Mouse (Mus musculus) small intestine, adult 2 months (tissue): Measurements from ENCODE around the gene Hbb-y. TPM values are rescaled to one million over a fixed set of nuclear protein-coding genes. Genes with fewer than 3 reads are reported as not detected.
"Not testable (repeated sequence)": the region's sequence is repeated elsewhere in the genome, so short reads cannot be mapped to it uniquely, and the experiment has no call there.

Experiments used
- H3K27ac ChIP-seq: fragments of 200-500 bp; 2 replicates; pipeline ENCODE4 v1.5.1; 2012; ENCODE audit warnings: low read depth, low read length, control low read depth, inconsistent platforms; ENCODE audit not compliant: insufficient read depth
- H3K27me3 ChIP-seq: fragments of 200-500 bp; 2 replicates; pipeline ENCODE4 v1.6.1; 2012; ENCODE audit warnings: mild to moderate bottlenecking, moderate library complexity, low read length, inconsistent platforms; ENCODE audit not compliant: control insufficient read depth, insufficient read depth
- H3K36me3 ChIP-seq: fragments of 200-500 bp; 2 replicates; pipeline ENCODE4 v1.6.1; 2012; ENCODE audit warnings: mild to moderate bottlenecking, low read length, control low read depth, inconsistent platforms; ENCODE audit not compliant: control insufficient read depth, insufficient read depth
- H3K4me1 ChIP-seq: fragments of 200-500 bp; 2 replicates; pipeline ENCODE4 v1.6.1; 2012; ENCODE audit warnings: low read length, inconsistent platforms, mixed read lengths; ENCODE audit not compliant: control insufficient read depth, insufficient read depth, insufficient read length
- H3K4me3 ChIP-seq: fragments of 200-500 bp; 2 replicates; pipeline ENCODE4 v1.5.1; 2012; ENCODE audit warnings: low read depth, mild to moderate bottlenecking, control low read depth, inconsistent platforms, low read length, moderate library complexity
- CTCF ChIP-seq: fragments of 200-500 bp; IDR thresholded peaks from 2 replicates; pipeline ENCODE4 v1.5.1; 2012; ENCODE audit warnings: low read depth, mild to moderate bottlenecking, control low read depth, inconsistent platforms, low read length, moderate library complexity, mixed read lengths; ENCODE audit not compliant: insufficient replicate concordance, insufficient read length; ENCODE audit errors: extremely low read depth
- POLR2A ChIP-seq: fragments of 200-500 bp; IDR thresholded peaks from 2 replicates; pipeline ENCODE4 v1.6.1; 2012; ENCODE audit warnings: low read depth, mild to moderate bottlenecking, control low read depth, inconsistent platforms, low read length, moderate library complexity
- WGBS: fragments of 180-500 bp; shearing (Covaris S2); methylation state at CpG from one replicate; pipeline ENCODE4 v1.1.7; 2018; 5-methylcytosine and 5-hydroxymethylcytosine counted together
- polyA plus RNA-seq: library from polyadenylated mRNA; depleted of rRNA; stranded (reverse); fragments of >200 nt; gene quantifications from 2 replicates; pipeline ENCODE4 v1.2.3, GENCODE M21; 2012

Hbb-y gene
- polyA plus RNA-seq, 1 experiment, result not detected

DNA sequence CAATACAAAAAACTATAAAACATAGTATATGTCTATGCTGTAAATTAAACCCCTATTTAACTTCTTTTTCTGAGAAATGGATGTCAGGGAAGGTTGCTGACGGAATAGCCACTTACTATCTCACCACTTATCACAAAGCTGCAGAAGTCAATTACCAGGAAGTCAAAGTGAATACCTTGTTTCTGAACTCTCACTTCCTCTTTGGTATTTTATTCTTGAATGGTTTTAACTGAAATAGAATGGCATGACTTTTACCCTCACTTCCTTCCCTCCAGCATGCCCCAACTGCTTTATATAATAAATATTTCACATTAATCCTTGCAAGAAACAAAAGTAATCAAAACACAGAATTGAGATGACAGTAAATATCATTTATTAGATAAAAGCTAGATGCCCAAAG lies 40.8 kb downstream of the Hbb-y start:
- no peak overlapping the region for H3K27ac ChIP-seq
- TF ChIP-seq CTCF (no peak), POLR2A (no peak)
- no peaks in the 10 kb centered on the region for H3K36me3 ChIP-seq
- no peak overlapping the region for H3K4me3 ChIP-seq
- H3K27me3 ChIP-seq, result no peaks in the 10 kb centered on the region
- 14% methylated on average over 1 of the region's 1 CpGs for WGBS
- H3K4me1 ChIP-seq, result no peaks in the 10 kb centered on the region

DNA sequence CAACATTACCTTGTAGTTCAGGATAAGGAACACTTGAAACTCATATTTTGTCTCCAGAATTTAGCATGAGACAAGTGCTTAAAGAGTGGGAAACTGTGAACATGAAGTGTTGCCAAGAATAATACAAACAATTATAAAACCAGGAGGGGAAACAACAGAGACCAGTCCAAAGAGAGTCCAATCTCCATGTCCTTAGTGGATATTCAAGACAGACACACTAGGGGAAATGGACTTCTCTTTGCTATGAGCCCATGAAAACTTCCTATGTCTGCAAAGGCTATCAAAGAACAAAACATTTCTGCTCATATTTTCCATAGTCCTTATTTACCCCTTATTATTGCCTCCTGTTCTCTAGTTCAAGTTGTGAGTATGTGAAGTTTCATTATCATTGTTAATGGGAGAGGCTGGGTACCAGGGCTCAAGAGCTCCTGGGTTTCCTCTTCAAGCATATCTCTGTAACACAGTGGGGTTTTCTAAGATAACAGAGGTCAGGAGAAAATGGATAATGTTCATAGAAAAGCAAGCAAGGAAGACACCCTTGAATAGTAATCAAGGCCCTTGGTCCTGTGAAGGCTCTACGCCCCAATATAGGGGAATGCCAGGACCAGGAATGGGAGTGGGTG lies 41.7 kb downstream of the Hbb-y start:
- Histone ChIP-seq H3K4me1 (no peaks in the 10 kb centered on the region), H3K27ac (no peak overlapping the region), H3K27me3 (no peaks in the 10 kb centered on the region), H3K4me3 (no peak overlapping the region), H3K36me3 (no peaks in the 10 kb centered on the region)
- TF ChIP-seq CTCF (no peak), POLR2A (no peak)
- WGBS, result 100% methylated on average over 1 of the region's 1 CpGs

GRCm38 (mm10) chr7:103810746-103811145 lies 42.3 kb downstream of the Hbb-y start:
- Histone ChIP-seq H3K36me3 (no peaks in the 10 kb centered on the region), H3K27me3 (no peaks in the 10 kb centered on the region), H3K27ac (no peak overlapping the region), H3K4me3 (no peak overlapping the region), H3K4me1 (no peaks in the 10 kb centered on the region)
- WGBS, result 66% methylated on average over 3 of the region's 3 CpGs
- TF ChIP-seq POLR2A (no peak), CTCF (no peak)

DNA sequence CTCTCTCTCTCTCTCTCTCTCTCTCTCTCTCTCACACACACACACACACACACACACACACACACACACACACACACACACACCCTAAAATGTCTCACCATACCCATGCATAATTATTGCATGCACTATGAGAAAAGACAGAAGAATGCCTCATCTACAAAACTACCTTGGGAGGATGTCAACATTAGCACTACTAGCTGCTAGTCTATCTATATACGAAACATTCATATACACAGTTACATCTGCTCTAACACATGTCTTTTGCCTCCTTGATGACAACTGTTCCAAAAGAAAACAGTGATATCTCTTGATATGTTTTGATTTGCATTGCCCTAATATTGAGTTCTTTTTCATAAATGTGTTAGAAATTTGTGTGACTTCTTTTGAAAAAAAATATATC lies 42.7 kb downstream of the Hbb-y start:
- Histone ChIP-seq H3K27ac (no peak overlapping the region), H3K4me3 (no peak overlapping the region), H3K4me1 (no peaks in the 10 kb centered on the region), H3K27me3 (no peaks in the 10 kb centered on the region), H3K36me3 (no peaks in the 10 kb centered on the region)
- WGBS, result 89% methylated on average over 1 of the region's 1 CpGs
- no peak for TF ChIP-seq POLR2A
- no peak for TF ChIP-seq CTCF

- 62% methylated on average over 1 of the region's 1 CpGs for WGBS
- no peaks in the 10 kb centered on the region for H3K27me3 ChIP-seq
Measured at GRCm38 (mm10) chr7:103809801-103810155, 43.2 kb downstream of the Hbb-y start.

GRCm38 (mm10) chr7:103808971-103809800 lies 43.8 kb downstream of the Hbb-y start:
- no peak overlapping the region for H3K27ac ChIP-seq
- TF ChIP-seq CTCF, result no peak
- TF ChIP-seq POLR2A, result no peak
- H3K4me1 ChIP-seq, result no peaks in the 10 kb centered on the region
- no peaks in the 10 kb centered on the region for H3K36me3 ChIP-seq
- no peak overlapping the region for H3K4me3 ChIP-seq
- no peaks in the 10 kb centered on the region for H3K27me3 ChIP-seq
- 27% methylated on average over 5 of the region's 5 CpGs for WGBS

More at GRCm38 (mm10) chr7:103809801-103810155, 43.2 kb downstream of the Hbb-y start:
- no peak overlapping the region for H3K4me3 ChIP-seq
- H3K36me3 ChIP-seq, result no peaks in the 10 kb centered on the region
- TF ChIP-seq CTCF (no peak), POLR2A (no peak)
- H3K27ac ChIP-seq, result no peak overlapping the region
- H3K4me1 ChIP-seq, result no peaks in the 10 kb centered on the region

- not testable (repeated sequence) for H3K4me3 ChIP-seq, H3K36me3 ChIP-seq, H3K4me1 ChIP-seq, H3K27me3 ChIP-seq, H3K27ac ChIP-seq
- 67% methylated on average over 2 of the region's 2 CpGs for WGBS
Measured at GRCm38 (mm10) chr7:103808120-103808519, 44.9 kb downstream of the Hbb-y start.
